Mouse (Mus musculus) cerebellum, adult 8-10 months (tissue): ENCODE results near the gene Gm47969.
"Not testable (repeated sequence)": the region's sequence is repeated elsewhere in the genome, so short reads cannot be mapped to it uniquely, and the experiment has no call there.

Experiments used
- DNase-seq: peaks from one replicate; pipeline ENCODE4 v3.0.0; 2022

Gm47969 gene

GRCm38 (mm10) chr1:83044882-83045427, at the start of gene Gm47969:
Gene Gm47969, plus strand, starts transcription at chr1:83044932.
- no peak for DNase-seq

DNA sequence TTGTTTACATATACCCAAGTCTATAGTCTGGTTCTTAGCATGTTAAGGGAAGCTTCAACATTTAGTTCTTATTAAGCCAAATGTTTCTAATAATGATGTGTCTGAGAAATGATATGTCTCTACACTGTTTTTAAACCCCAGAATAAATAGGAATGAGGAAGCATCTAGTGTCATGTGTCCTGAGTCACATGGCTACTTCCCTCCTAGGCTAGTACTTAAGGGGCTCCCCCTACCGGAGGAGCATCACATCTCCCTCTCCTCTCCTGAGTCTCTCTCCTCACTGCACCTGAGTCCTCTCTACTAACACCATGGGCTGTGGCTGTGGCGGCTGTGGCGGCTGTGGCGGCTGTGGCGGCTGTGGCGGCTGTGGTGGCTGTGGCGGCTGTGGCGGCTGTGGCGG, 44.4 kb upstream of the Gm47969 start, which contains the start of gene Gm47959:
Gm47959 (plus strand) TSS at position 243 of the 400 bp plus-strand sequence.
- DNase-seq = not testable (repeated sequence)

GRCm38 (mm10) chr1:83006218-83007179, 38.2 kb upstream of the Gm47969 start:
- DNase-seq = no peak

- no peak for DNase-seq
Measured at GRCm38 (mm10) chr1:83007471-83007870, 37.3 kb upstream of the Gm47969 start.

GRCm38 (mm10) chr1:83014477-83014876, 30.3 kb upstream of the Gm47969 start:
- DNase-seq = no peak

DNA sequence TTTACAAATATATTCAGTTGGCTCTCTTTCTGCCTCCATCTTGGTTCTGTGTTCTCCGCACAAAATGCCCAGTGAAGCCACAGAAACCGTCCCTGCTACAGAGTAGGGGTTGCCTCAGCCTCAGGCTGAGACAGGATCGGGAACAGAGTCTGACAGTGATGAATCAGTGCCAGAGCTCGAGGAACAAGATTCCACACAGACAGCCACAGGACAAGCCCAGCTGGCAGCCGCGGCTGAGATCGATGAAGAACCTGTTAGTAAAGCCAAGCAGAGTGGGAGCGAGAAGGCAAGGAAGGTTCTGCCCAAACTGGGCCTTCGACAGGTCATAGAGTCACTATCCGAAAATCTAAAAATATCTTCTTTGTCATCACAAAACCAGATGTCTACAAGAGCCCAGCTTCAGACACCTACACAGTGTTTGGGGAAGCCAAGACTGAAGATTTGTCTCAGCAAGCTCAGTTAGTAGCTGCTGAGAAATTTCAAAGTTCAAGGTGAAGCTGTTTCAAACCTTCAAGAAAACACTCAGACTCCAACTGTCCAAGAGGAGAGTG, 29.3 kb upstream of the Gm47969 start:
- no peak for DNase-seq

DNA sequence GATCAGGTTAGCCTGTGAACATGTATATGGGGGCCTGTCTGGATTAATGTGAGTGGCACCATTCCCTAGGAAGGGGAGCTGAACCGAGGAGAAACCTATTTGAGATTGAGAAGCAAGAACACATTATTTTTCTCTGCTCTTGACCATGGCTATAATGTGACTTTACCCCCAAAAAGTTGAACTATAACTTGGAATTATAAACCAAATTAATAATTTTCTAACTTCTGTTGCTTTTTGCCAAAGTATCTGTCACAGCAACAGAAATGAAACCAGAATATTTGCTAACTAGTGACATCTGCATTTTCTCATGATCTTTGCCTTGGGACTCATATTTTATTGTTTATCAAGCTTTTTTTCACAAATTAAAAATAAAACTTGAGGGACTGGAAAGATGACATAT, 28.2 kb upstream of the Gm47969 start:
- no peak for DNase-seq

DNA sequence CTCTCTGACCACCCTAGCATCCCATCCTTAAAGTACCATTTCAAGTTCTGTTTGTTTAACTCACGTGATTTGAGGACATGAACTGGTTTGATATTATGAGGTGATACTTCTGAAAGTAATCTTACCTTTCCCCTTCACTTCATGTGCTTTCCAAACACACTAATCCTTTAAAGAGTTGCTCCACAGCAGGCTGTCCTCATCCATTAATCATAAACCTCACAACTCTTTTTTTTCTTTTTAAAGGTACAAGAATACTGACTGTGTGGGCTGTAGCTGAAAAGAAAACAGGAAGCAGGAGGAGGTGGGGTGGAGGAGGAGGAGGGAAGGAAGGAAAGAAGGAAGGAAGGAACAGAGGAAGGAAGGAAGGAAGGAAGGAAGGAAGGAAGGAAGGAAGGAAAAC, 12.8 kb upstream of the Gm47969 start:
- DNase-seq = no peak

DNA sequence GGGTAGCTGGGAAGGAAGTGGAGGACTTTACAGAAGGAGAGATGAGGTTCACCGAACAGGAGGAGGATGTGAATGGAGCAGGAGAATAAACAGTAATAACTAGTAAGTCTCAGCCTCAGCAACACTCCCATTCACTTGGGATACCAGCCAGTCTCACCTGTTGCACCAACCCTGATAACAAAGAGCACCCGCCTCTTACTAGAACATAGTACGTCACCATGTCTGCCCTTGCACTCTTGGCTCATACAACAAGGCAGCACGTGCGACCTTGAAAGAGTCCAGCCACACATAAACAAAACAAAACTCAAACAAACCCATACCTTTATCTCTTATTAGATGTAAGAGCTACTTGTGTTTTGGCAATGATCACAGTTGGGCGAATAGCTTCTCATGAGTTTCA, 12.2 kb upstream of the Gm47969 start:
- no peak for DNase-seq

DNA sequence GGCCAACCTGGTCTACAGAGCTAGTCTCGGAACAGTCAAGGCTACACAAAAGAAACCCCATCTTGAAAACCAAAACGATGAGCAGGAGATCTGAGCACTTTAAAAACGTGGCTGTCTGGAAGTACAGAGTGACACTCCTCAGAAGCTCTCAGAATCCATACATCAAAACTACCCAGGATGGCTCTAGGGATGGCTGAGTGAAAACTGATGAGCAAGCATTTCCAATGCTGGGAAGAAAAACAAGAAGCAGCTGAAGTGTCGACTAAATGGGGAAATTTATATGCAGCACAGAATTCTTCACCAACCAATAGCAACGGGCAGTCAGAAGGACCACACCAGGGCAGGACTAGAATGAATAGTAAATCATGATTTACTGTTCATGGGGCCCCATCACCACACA, 10.2 kb upstream of the Gm47969 start:
- no peak for DNase-seq

- no peak for DNase-seq
Measured at GRCm38 (mm10) chr1:83036892-83037667, 7.7 kb upstream of the Gm47969 start.

- peak; percentile 8 for DNase-seq
Measured at GRCm38 (mm10) chr1:83038109-83038672, 6.5 kb upstream of the Gm47969 start, which contains the start of gene Slc19a3. Gene Slc19a3, minus strand, starts transcription at chr1:83038448.

DNA sequence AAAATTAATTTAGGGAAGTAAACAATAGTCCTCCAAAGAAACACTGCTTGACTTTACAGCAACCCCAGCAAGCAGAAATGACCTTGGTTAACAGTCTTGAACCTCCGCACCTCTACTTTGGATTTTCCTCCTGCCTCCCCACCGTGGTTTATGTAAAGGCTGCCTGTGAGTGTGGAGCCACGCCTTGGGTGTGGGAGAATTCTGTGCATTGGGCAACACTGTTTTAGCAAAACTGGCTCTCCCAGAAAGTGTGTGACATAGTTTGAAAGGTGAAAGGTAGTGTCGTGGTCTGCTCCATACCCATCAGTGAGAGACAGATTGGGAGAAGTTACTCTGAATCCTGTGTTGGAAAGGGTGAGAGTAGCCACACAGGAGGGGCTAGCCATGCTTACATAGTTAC, 5.7 kb upstream of the Gm47969 start:
- DNase-seq = no peak

DNA sequence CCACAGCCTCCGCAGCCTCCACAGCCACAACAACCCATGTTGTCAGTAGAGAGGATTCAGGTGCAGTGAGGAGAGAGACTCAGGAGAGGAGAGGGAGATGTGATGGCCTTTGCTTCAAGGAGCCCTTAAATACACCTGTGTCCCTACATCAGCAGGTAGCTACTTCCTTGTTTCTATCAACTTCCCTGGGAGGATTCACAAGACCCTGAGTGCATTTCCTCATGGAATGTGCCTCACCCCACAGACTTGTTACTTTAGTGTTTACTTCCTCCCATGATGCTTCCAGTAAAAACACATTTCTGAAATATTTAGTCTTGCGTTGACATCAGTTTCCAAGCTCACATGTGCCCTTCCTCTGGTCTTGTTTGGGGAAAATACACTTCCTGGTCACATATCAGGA, 2.4 kb upstream of the Gm47969 start, which contains the start of gene Krtap28-10:
Krtap28-10 (minus strand) TSS at position 101 of the 400 bp plus-strand sequence.
- DNase-seq = no peak

- DNase-seq = no peak
Measured at GRCm38 (mm10) chr1:83058481-83058880, 13.7 kb downstream of the Gm47969 start.

- DNase-seq = no peak
Measured at GRCm38 (mm10) chr1:83059278-83059677, 14.5 kb downstream of the Gm47969 start, which contains the start of gene A030005K14Rik. Gene A030005K14Rik, minus strand, starts transcription at chr1:83059378.

DNA sequence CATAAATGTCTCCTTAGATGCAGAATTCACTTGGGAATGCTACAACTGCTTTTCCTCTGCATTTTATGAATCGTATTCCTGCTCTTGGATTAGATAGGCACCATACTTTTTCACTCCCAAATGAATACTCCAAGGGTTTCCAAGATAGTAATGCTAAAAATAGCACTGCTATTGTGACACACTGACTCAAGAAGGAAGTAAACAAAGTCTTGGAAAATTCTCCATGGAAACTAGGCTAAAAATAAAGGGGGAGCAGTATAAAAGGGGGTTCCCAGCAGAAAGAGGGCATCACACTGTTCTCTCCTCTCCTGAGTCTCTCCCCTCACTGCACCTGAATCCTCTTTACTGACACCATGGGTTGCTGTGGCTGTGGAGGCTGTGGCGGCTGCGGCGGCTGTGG, 15.9 kb downstream of the Gm47969 start, which contains the start of gene Krtap28-13:
Krtap28-13 (plus strand) TSS at position 288 of the 400 bp plus-strand sequence.
- no peak for DNase-seq

DNA sequence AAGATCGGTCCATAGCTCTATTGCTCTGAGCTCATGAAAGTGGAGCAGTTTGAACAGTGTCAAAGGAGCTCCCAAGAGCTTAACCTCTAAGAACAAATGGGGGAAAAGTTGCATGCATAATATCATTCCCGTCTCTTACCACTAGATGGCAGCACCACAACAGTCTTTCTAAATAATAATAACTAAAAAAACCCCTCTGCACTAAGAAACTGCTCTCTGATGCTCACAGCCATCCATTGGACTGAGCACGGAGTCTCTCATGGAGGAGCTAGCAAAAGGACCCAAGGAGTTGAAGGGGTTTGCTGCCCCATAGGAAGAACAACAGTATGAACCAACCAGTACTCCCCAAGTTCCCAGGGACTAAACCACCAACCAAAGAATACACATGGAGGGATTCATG, 20.1 kb downstream of the Gm47969 start:
- peak; percentile 18 for DNase-seq

DNA sequence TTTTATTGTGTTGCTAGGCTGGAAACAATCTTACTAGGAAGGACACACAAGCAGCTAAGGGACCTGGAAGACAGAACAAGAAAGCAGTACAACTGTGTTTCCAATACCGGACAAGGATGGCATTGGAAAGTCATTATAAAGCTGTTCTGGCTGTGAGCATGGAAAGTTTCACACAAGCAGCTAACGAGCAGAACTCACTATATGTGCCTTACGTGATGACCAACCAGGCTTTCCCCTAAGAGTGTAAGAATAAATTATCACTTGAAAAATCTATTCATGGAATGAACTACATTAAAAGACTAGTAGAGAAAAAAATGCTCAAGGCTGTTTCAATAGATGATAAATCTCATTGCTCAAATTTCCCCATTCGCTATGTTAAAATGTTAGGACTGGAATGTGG, 21.8 kb downstream of the Gm47969 start:
- DNase-seq = no peak

DNA sequence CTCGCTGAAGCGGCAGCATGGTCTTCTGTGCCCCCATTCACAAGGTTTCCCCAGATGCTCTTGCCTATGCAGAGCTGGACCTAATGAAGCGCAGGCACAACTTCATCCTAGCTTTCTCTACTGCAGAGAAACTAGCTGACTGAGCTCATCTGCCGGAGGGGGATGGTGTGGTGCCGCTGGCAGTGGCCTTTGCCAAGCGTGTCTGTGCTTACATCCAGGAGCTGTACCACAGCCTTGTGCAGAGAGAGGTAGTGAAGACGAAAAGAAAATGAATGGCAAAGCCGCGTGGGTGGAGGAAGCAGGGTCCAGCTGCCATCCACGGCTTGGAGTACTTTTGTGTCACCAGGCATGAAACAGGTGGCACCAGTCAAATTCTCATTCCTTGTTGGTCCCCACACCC, 22.5 kb downstream of the Gm47969 start:
- DNase-seq = no peak

DNA sequence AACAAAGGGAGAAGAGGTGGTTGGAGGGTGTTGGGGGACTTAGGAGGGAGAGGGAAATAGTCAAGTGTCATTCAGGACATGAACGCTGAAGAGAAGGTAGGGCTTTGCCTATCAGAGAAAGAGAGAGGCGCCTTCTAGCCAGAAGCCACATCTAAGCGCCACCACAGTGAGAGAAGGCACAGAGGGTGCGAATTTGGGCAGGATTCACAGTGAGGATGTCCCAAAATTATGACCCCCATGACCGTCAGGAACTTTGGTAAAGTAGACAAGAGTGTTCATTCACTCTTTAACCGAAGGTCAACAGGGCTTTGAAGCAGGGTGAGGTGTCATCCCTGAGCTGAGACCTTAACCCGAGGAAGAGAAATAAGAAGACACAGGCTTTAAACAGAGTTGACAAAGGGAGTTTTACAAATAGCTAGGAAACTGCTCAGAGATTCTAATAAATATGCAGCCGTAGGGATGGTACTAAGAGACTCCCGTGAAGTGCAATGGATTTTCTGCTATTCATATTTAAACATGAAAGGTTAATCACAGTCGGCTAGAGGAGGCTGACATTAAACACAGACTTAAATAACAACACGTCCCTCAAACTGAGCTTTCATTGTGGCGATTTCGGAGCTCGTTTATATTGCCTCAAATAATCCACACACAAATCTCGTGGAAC, 30.9 kb downstream of the Gm47969 start:
- DNase-seq = no peak
